Mouse (Mus musculus): ENCODE data around the gene Dclre1a.
A peak's percentile ranks its signal among the peaks of the same experiment; 100 is the strongest.

The Dclre1a gene

GRCm38 (mm10) chr19:56547456-56548229 is at the start of gene Dclre1a:
Gene Dclre1a (minus strand): TSS chr19:56548222.
- peak in 1 of 2 experiments; percentile 61 for DNase-seq (ENCODE audit: low spot score in 2 of 2)

- DNase-seq (ENCODE audit: low spot score in 2 of 2): no peak
Observed at GRCm38 (mm10) chr19:56592472-56592871, 44.5 kb upstream of the Dclre1a start.

- DNase-seq (ENCODE audit: low spot score in 2 of 2): no peak
Observed at GRCm38 (mm10) chr19:56590250-56590649, 42.2 kb upstream of the Dclre1a start.

GRCm38 (mm10) chr19:56589455-56589854 is 41.4 kb upstream of the Dclre1a start:
- DNase-seq (ENCODE audit: low spot score in 2 of 2): no peak

GRCm38 (mm10) chr19:56589008-56589407 is 41.0 kb upstream of the Dclre1a start:
- DNase-seq (ENCODE audit: low spot score in 2 of 2): no peak

- DNase-seq (ENCODE audit: low spot score in 2 of 2): peak in 1 of 2 experiments; percentile 49
Observed at GRCm38 (mm10) chr19:56588205-56588626, 40.2 kb upstream of the Dclre1a start.

GRCm38 (mm10) chr19:56586320-56586719 is 38.3 kb upstream of the Dclre1a start:
- DNase-seq (ENCODE audit: low spot score in 2 of 2): no peak

- DNase-seq (ENCODE audit: low spot score in 2 of 2): no peak
Observed at GRCm38 (mm10) chr19:56584288-56584687, 36.3 kb upstream of the Dclre1a start.

GRCm38 (mm10) chr19:56583785-56584184 is 35.8 kb upstream of the Dclre1a start:
- no peak for DNase-seq (ENCODE audit: low spot score in 2 of 2)

- DNase-seq (ENCODE audit: low spot score in 2 of 2): no peak
Observed at GRCm38 (mm10) chr19:56581981-56582380, 34.0 kb upstream of the Dclre1a start.

GRCm38 (mm10) chr19:56577801-56578200 is 29.8 kb upstream of the Dclre1a start:
- DNase-seq (ENCODE audit: low spot score in 2 of 2): no peak

GRCm38 (mm10) chr19:56573184-56573583 is 25.2 kb upstream of the Dclre1a start:
- DNase-seq (ENCODE audit: low spot score in 2 of 2): no peak

- no peak for DNase-seq (ENCODE audit: low spot score in 2 of 2)
Observed at GRCm38 (mm10) chr19:56571913-56572312, 23.9 kb upstream of the Dclre1a start.

GRCm38 (mm10) chr19:56571234-56571633 is 23.2 kb upstream of the Dclre1a start:
- DNase-seq (ENCODE audit: low spot score in 2 of 2): no peak

GRCm38 (mm10) chr19:56570781-56571180 is 22.8 kb upstream of the Dclre1a start:
- DNase-seq (ENCODE audit: low spot score in 2 of 2): no peak

- DNase-seq (ENCODE audit: low spot score in 2 of 2): no peak
Observed at GRCm38 (mm10) chr19:56566940-56567339, 18.9 kb upstream of the Dclre1a start.

GRCm38 (mm10) chr19:56566041-56566440 is 18.0 kb upstream of the Dclre1a start:
- peak in 1 of 2 experiments; percentile 25 for DNase-seq (ENCODE audit: low spot score in 2 of 2)

GRCm38 (mm10) chr19:56565358-56565757 is 17.3 kb upstream of the Dclre1a start:
- no peak for DNase-seq (ENCODE audit: low spot score in 2 of 2)

- no peak for DNase-seq (ENCODE audit: low spot score in 2 of 2)
Observed at GRCm38 (mm10) chr19:56563469-56563868, 15.4 kb upstream of the Dclre1a start.

GRCm38 (mm10) chr19:56562433-56563138 is 14.6 kb upstream of the Dclre1a start:
- no peak for DNase-seq (ENCODE audit: low spot score in 2 of 2)

- DNase-seq (ENCODE audit: low spot score in 2 of 2): no peak
Observed at GRCm38 (mm10) chr19:56555972-56556371, 8.0 kb upstream of the Dclre1a start.

GRCm38 (mm10) chr19:56553177-56553576 is 5.2 kb upstream of the Dclre1a start:
- no peak for DNase-seq (ENCODE audit: low spot score in 2 of 2)

Data from cerebellum, postnatal 4 days (tissue).